ENCODE assay signal across 11 mouse cellular contexts in the genomic region with DNA sequence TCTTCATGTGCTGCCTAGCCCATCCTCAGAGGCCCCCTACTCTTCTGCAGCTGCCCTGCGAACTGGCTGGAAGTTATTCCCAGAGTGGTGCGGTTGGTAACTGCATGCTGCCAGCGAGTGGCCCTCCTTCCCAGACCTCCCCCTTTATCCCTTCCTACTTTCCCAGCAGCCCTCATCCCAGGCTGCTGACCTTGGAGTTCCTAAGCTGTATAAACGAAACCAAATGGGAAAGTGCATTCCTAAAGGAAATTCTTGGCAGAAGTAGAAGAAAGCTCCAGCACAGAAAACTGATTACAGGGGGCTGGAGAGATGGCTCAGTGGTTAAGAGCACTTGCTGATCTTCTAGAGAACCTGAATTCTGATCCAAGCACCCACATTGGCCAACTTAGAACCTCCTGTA. TPM values are rescaled to one million over a fixed set of nuclear protein-coding genes. Genes with fewer than 3 reads are reported as not detected.
DNase-seq lines count a peak whose midpoint lies in the region; ATAC-seq and TF ChIP-seq lines count a peak whose summit lies in the region.
"Had no signal": no experiment of that assay in that cellular context is flagged by ENCODE, and none has a peak within 500 bp of the region (broad histone marks: within the 10 kb centered on the region; RNA-seq: fewer than 3 reads in every experiment).

No protein-coding gene starts in this region.

- H3K4me1 ChIP-seq in embryonic facial prominence, embryonic 13.5 days = peaks cover 35% of the 10 kb centered on the region

- no peak overlapping the region for H3K4me2 ChIP-seq in embryonic facial prominence, embryonic 13.5 days
- H3K4me2 ChIP-seq in myocyte (ENCODE audit: low read depth) = peak overlapping the region; percentile 16
- H3K4me2 ChIP-seq: forebrain, embryonic 12.5 days had no signal

- H3K27ac ChIP-seq in embryonic facial prominence, embryonic 13.5 days = peak overlapping the region; percentile 73
- H3K27ac ChIP-seq: forebrain, embryonic 12.5 days had no signal

- no peak overlapping the region for H3ac ChIP-seq in myocyte (ENCODE audit: control insufficient read depth, insufficient read length)

- no peak for ATAC-seq in embryonic facial prominence, embryonic 13.5 days (ENCODE audit: insufficient number of reproducible peaks, insufficient read depth, low FRiP score, low TSS enrichment, low read depth)

- peak; percentile 44 for DNase-seq in kidney, postnatal 10 days
- DNase-seq in kidney, adult 11 months = no peak
- DNase-seq in adrenal gland, postnatal 10 days = peak; percentile 33
- DNase-seq in right cerebral cortex, adult 2 months (ENCODE audit: low spot score in 2 of 2) = no peak
- no peak for DNase-seq in right cerebral cortex, postnatal 36 days (ENCODE audit: low spot score in 2 of 2)
- DNase-seq: gastrocnemius, postnatal 25 days; heart, postnatal 14 days; midbrain, embryonic 14.5 days had no signal

- no peak overlapping the region for H3K9ac ChIP-seq in embryonic facial prominence, embryonic 13.5 days
- H3K9ac ChIP-seq: forebrain, embryonic 12.5 days had no signal

- no peak overlapping the region for H3K4me3 ChIP-seq in embryonic facial prominence, embryonic 13.5 days
- no peak overlapping the region for H3K4me3 ChIP-seq in myocyte
- H3K4me3 ChIP-seq: forebrain, embryonic 12.5 days had no signal

- no peaks in the 10 kb centered on the region for H3K27me3 ChIP-seq in embryonic facial prominence, embryonic 13.5 days
- H3K27me3 ChIP-seq in myocyte (ENCODE audit: control insufficient read depth, insufficient read depth, insufficient read length) = no peaks in the 10 kb centered on the region
- H3K27me3 ChIP-seq: forebrain, embryonic 12.5 days had no signal

- H3K79me2 ChIP-seq in myocyte (ENCODE audit: control insufficient read depth, insufficient read depth) = no peaks in the 10 kb centered on the region

- no peak for TF ChIP-seq POLR2A in myocyte (IDR thresholded peaks at IDR 0.05; ENCODE audit: insufficient read length, low read depth)

- no peaks in the 10 kb centered on the region for H3K36me3 ChIP-seq in embryonic facial prominence, embryonic 13.5 days
- no peaks in the 10 kb centered on the region for H3K36me3 ChIP-seq in myocyte (ENCODE audit: control insufficient read depth, insufficient read depth)
- H3K36me3 ChIP-seq: forebrain, embryonic 12.5 days had no signal

- WGBS in embryonic facial prominence, embryonic 13.5 days = 31% methylated on average over 4 of the region's 4 CpGs

- no peaks in the 10 kb centered on the region for H3K9me3 ChIP-seq in embryonic facial prominence, embryonic 13.5 days
- H3K9me3 ChIP-seq: forebrain, embryonic 12.5 days had no signal

TF ChIP-seq in myocyte, 11 proteins besides CTCF, POLR2A, EP300 and RAD21:
- TF ChIP-seq MYOG (IDR thresholded peaks at IDR 0.05; ENCODE audit: control insufficient read depth in 1 of 3, insufficient read depth in 1 of 3, insufficient read length in 2 of 3, low read depth in 2 of 3) = no peak
- TF ChIP-seq TCF12 (IDR thresholded peaks at IDR 0.05; ENCODE audit: insufficient read depth, poor library complexity, severe bottlenecking) = no peak
- TF ChIP-seq POLR2AphosphoS2 (IDR thresholded peaks at IDR 0.05; ENCODE audit: insufficient read length, low read depth) = no peak

RNA-seq across cellular contexts. Expression of a gene that starts 2.6 kb away (rescaled TPM):
- 1 to 10 TPM; 5.3 to 8.5 TPM for total RNA-seq in adrenal gland, postnatal 10 days (2021)
- 6.1 and 7.2 TPM in 2 replicates for polyA plus RNA-seq in embryonic facial prominence, embryonic 13.5 days (2015; fragmentation: Nextera tagmentation; extraction: Ambion mirVana)
- polyA plus RNA-seq in myocyte (2012; fragmentation: generic; extraction: Trizol) = 4.5 TPM

RNA-seq across cellular contexts. Expression of a gene that starts 29.6 kb away (rescaled TPM):
- total RNA-seq in adrenal gland, postnatal 10 days (2021) = 10 to 100 TPM; 35.6 to 41.5 TPM
- polyA plus RNA-seq in embryonic facial prominence, embryonic 13.5 days (2015; fragmentation: Nextera tagmentation; extraction: Ambion mirVana) = 25.8 and 28.0 TPM in 2 replicates
- polyA plus RNA-seq in myocyte (2012; fragmentation: generic; extraction: Trizol) = 18.8 TPM

Comparison
In these comparisons a context has a peak if more than half of its experiments do, and no peak if none do; other contexts are left out.
1. DNase-seq: peak in kidney, postnatal 10 days (single experiment) and adrenal gland, postnatal 10 days (single experiment); none in kidney, adult 11 months (single experiment), right cerebral cortex, adult 2 months (0 of 2) and right cerebral cortex, postnatal 36 days (0 of 2).